Mouse (Mus musculus) frontal cortex, postnatal 25 days (tissue): ENCODE results near the gene Pih1d3.

Experiments used
- DNase-seq, 2 experiments: peaks; one replicate each; pipeline ENCODE4 v3.0.0; 2022; ENCODE audit warnings: low spot score in 2 of 2

Gene Pih1d3

DNA sequence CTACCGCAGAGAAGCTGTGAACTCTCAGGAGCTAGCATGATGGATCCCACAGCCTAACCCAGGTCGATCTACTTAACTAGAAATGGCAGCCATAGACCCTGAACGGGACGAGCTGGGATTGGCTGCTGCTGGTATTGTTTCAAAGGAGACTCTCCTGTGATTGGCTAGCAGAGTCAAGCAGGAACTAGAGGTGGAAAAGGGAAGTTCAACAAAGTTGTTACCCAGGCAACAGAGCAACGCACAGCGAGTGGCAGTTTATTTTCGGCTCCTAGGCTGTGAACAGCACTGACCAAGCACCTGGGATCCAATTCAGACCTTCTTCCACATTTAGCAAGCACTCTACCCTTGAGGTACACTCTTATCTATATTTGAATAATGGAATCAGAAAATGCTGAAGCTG, at the start of gene Pih1d3, which contains the start of gene 4931428L18Rik:
Gene Pih1d3 (plus strand): TSS at position 275 of the 400 bp plus-strand sequence.
Gene 4931428L18Rik (minus strand): TSS at position 121 of the 400 bp plus-strand sequence.
- no peak for DNase-seq

DNA sequence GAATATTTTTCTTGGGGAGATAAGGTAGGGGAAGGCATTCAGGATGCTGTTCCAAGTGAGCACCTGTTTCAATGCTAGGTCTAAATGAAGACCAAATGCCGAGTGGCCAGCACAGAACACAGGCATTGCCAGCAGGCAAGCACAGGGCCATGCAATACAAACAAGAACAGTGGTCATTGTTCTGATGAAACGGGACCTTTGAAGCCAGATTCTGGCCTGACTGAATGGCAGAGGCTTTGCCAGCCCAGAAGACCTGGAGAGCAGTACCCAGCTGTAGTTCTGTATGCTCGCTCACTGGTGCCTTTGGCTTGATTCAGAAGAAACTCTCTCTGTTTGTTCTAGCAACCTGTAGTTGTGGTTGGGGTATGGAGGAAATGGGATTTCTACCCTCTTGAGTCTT, 47.2 kb upstream of the Pih1d3 start:
- DNase-seq: no peak

DNA sequence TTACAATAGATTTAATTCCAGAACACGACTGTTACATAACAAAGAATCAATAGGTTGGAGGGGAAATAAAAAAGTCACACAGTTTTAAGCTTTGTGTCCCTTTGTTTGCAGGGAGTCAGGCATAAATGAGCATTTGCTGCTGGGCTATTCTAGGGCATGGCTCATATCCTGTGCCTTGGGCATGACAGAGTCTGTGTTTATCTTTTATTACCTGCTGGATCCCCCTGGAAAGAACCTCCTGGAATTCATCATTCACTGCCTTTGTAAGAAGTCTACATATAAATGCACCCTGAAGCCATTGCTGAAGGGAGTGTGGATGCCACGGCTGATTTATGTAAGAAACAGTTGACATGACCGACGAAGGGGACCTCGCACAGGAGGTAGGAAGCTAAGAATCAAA, 46.5 kb upstream of the Pih1d3 start, which contains the start of gene Lgsn:
Gene Lgsn (plus strand): TSS at position 301 of the 400 bp plus-strand sequence.
- DNase-seq: no peak

DNA sequence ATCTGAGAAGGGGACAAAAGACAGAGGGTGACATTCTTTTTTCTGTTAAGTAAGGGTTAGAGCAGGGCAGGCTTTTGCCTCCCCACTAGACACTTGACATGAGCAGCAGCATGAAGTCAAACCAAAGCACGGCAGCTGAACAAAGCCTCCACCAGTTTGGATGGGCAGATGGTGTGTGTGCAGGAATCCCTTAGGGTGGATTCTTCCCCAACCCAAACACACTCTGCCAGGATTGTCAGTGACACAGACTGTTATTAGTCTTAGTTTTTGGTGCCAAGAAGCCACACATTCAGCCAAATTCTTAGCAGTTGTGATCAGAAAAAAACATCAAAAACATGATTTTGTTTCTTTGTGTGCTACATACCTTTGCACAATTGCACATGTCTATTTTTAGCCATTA, 44.4 kb upstream of the Pih1d3 start:
- DNase-seq: no peak

DNA sequence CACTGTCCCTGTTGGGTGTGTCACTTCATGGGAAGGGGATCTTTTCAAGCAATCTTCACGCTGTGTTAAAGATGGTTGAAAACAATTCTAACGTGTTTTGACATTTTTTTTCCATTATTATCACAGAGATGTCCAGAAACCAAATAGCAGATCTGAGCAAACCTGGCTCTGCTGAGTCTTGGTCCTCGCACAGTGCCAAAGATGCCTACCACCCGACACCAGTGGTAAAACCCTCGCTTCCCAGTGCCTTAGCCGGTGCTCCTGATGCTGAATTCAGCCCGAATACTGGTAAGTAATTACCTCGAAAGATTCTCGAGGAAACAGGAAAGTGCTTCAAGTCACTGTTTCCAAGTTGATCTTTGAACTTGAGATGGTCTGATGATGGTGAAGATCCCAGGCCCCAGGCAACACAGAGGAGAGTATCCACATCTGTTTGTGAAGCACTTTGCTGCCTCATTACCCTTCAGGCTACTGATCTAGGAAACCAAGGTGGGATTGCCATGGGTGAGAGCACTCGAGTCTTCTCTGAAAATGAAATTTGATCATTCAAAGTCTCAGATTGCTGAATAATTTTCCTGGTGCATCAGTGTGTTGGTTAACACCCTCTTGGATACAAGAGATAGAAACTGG, 32.3 kb upstream of the Pih1d3 start:
- DNase-seq: no peak

DNA sequence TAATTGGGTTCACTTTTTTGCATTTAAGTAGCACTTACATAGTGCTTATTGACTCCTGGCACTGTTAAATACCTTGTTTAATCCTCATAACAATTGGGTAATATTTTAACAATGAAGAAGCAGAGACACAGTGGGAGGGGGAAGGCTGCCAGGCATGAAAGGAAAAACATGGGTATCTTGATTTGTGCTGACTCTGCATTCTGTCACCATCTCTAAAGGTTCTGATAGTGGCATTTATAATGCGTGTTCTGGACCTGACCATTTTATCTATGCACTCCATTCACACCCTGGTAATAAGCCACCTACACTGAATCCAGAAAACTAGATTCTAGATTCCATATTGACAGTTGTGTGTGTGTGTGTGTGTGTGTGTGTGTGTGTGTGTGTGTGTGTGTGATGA, 27.0 kb upstream of the Pih1d3 start:
- DNase-seq: no peak

DNA sequence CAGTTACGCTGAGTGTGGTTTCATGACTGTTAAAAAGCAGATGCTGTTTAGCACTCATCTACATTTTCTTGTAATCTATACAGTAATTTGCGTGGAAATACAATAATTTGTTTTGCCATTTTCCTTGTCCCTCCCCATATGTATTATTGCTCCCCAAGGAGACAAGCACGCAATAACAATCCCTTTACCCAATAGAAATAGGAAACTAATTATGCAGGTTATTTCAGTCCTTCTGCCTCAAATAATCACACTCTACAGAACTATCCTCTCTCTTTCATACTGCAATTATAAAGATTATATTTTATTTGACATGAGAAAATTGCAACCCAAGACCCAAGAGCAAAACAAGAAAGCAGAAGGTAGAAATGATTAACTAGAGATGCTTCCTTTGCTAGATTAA, 25.7 kb upstream of the Pih1d3 start:
- no peak for DNase-seq

DNA sequence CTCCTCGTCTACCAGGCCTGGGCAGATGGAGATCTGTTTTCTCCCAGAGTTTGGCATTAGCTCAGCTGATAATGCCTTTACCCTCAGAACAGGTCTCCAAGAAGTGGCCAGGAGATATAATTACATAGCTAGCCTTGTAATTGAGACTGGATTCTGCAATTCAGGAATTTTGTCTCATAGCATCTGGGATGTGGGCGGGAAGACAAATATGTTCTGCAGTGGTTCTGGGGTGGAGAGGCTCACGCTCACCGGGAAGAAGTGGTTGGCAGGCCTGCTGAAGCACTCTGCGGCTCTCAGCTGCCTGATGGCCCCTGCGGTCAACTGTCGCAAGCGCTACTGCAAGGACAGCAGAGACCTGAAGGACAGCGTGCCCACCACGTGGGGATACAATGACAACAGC, 18.9 kb upstream of the Pih1d3 start:
- no peak for DNase-seq

DNA sequence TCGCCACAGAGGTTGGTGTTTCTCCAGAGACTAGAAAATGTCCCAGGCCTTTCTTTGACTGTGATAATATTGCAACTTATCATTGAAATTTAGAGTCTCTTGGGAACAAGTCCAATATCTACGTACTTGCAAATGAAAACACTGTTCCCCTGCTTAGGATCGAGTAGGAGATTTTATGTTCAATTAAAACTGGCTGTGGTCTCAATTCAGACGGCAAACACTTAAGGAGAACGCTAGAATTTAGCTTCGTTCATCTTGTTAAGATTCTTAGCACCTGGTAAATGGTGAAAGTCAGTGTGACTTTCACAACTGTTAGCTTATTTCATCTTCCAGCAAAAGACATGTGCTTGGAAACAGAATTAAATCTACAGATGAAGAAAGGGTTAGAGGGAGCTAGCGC, 17.3 kb upstream of the Pih1d3 start:
- no peak for DNase-seq

DNA sequence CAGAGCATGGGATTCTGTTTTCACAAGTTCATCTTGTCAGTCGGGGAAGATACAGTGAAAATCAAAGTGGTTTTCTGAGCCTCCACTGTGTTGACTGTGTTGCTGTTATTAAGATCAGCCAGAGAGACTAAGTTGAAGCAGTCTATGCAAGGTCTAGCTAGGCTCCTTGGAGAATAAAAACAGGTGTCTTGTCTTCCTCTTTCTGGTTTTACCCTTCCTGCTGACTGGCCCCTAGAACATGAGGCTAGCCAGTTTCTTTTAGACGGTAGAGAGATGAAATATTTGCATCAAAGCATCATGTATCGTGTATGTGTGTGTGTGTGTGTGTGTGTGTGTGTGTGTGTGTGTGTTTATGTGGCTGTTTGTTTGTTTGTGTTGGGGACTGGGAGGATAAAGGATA, 16.9 kb upstream of the Pih1d3 start:
- no peak for DNase-seq

DNA sequence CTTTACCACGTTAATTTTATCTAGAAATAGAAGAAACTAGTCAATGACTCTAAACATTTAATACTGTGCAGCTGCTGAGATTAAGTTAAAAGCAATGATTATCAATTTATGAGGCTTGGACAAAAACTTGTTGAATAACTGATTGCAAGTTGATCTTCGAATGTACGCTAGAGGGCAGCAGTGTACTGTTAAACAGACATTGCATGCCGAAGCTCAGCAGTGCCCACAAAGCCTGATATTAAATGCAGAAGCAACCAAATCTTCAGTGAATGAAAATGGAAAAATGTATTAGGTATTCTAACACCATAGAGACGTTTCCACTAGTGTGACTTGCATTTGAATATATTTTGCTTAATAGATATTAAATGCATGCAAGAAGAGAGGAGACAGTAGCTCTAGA, 12.5 kb upstream of the Pih1d3 start:
- peak in 1 of 2 experiments; percentile 22 for DNase-seq

DNA sequence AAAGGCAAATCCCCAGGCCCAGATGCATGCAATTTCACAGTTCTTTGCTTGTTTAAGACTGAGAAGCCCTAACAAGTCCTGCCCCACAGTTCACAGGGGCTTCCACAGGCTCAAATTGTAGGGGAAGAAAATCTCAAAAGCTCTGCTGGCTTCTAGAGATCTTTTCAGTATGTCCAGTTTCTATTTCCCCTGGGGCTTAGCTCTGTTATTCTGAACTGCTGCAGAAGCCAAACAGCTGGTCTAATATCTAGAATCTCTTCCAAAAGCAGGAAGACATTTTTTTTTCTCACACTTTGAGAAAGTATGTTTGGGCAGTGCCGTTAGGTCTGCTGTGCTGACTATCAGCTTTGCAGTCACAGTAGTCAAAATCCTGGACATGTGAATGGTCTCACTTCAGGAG, 7.8 kb upstream of the Pih1d3 start:
- no peak for DNase-seq

DNA sequence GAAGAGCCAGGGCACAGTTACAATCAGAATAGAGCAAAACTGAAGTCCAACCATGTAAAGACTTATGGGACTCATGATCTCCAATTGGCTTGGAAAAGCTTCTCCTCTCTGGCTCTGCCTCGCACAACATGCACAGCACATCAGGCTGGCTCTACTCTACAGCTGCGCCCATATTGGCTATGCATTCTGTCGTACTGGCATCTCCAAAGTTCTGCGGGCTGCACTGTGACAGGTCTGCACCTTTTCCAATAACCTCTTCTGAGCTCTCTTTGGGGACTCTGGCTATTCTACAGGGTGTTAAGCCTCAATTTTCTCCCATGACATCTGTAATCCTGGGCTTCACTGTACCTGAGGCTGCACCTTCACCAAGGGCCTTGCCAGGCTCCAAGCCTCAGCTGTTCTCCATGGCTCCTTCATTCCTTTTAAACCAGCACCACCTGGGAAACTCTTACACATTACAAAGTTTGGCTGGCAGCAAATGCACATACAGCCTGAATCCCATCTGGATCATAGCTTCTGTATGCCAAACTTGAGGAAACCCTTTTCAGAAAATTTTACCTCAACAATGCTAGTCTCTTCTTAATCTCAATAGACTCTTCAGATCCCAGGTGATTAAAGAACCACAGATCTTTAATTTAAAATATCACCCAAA, 1.9 kb upstream of the Pih1d3 start:
- DNase-seq: no peak

DNA sequence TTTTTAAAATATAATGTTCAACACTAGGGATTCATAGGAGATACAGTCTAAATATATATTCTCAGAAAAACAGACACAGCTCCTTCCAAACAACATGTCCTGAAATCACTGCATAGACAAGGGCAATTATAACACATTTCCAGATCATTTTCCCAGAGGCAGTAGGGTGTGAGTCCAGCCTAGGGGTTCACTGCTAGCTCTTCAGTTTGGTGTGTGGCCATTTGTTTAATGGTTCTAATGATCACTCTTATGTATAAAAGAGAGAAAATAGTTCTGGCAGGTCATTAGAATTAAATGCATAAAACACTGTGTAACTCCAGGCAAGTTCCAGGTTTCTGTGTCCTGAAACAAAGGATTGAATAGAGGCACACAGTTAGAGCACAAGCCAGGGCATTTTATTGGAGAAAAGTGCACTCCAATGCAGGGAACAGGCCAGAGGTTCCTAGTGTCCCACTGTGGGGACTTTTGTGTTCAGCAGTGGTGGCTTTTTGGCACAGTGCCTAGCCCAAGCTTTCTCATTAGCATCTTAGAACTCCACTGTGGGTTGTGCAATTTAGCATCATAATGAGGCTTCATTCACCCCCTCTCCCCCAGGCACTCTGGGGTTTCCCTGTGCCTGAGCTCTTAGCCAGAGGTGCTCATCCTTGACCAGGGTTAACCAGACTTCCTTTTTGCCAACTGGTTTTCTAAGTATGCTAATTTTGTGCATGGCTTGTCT, 10.8 kb downstream of the Pih1d3 start:
- DNase-seq: no peak

DNA sequence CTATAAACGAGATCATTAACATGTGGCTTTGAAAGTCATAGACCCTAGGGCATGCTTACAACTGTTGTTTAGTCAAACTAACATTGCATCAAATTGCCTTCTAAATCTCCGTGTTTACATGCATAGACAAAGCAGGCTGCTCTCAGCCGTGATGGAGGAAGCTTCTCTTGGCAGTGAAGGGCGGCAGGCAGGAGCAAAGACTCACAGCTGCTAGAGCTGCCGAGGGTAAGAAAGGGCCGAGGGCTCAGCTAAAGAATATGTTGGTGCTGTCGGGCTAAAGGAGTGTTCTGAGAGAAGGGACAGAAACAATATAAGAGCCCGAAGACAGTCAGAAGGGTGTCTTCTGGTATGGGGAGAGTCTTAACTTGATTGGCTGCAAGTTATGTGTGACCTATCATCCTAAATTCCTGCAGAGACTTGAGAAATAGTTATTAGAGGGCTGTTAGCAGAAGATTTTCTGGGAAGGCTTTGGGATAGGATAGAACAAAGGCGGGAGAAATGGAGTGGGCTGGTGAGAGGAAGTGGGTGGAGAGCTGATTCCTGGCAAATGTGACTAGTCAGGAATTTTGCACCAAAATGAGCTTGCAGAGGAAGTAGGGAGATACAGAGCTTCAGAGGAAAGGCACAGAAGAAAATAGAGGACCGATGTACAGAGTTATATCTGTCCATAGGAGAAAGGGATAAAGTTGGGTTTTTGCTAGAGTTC, 37.7 kb downstream of the Pih1d3 start:
- DNase-seq: no peak
